Mouse (Mus musculus) liver, postnatal 0 days (tissue): ENCODE data around the gene Lgi1. TPM values are rescaled to one million over a fixed set of nuclear protein-coding genes. Genes with fewer than 3 reads are reported as not detected.
A peak's percentile ranks its signal among the peaks of the same experiment; 100 is the strongest.

Source experiments
- ATAC-seq: fragments of 200-750 bp; cut with Nextera tagmentation; 2 replicates; pipeline ENCODE4 v1.8.0; 2017; ENCODE audit warnings: mild to moderate bottlenecking, moderate library complexity
- DNase-seq: peaks from one replicate; pipeline ENCODE4 v3.0.0-alpha.2; 2016
- H3K27ac ChIP-seq: fragments of 300-500 bp; sonication (generic); 2 replicates; pipeline ENCODE4 v1.5.1; 2014; ENCODE audit warnings: antibody characterized with exemption, moderate library complexity, mild to moderate bottlenecking, low read depth
- H3K27me3 ChIP-seq: fragments of 300-500 bp; sonication (generic); 2 replicates; pipeline ENCODE4 v1.6.1; 2014; ENCODE audit warnings: low read length, control low read depth, mixed read lengths; ENCODE audit not compliant: insufficient read depth
- H3K36me3 ChIP-seq: fragments of 300-500 bp; sonication (generic); replicated peaks from 2 replicates; pipeline ENCODE4 v1.6.1; 2014; ENCODE audit warnings: mild to moderate bottlenecking, control low read depth, low read length, moderate library complexity, mixed read lengths; ENCODE audit not compliant: insufficient read depth
- H3K4me1 ChIP-seq: fragments of 300-500 bp; sonication (generic); 2 replicates; pipeline ENCODE4 v1.6.1; 2014; ENCODE audit warnings: antibody characterized with exemption, mild to moderate bottlenecking, control low read depth; ENCODE audit not compliant: insufficient read depth
- H3K4me2 ChIP-seq: fragments of 300-500 bp; sonication (generic); 2 replicates; pipeline ENCODE4 v1.6.1; 2014; ENCODE audit warnings: low read depth, mild to moderate bottlenecking, low read length, moderate library complexity, mixed read lengths
- H3K4me3 ChIP-seq: fragments of 300-500 bp; sonication (generic); 2 replicates; pipeline ENCODE4 v1.5.1; 2014; ENCODE audit warnings: low read depth, low read length
- H3K9ac ChIP-seq: fragments of 300-500 bp; sonication (generic); replicated peaks from 2 replicates; pipeline ENCODE4 v1.6.1; 2014; ENCODE audit warnings: mild to moderate bottlenecking, moderate library complexity
- H3K9me3 ChIP-seq: fragments of 300-500 bp; sonication (generic); 2 replicates; pipeline ENCODE4 v1.6.1; 2016; ENCODE audit warnings: mild to moderate bottlenecking, control low read depth, low read length, mixed read lengths
- CTCF ChIP-seq: sonication (generic); IDR thresholded peaks from 2 replicates; pipeline ENCODE4 v1.5.1; 2016; ENCODE audit warnings: antibody characterized with exemption, low read depth
- EP300 ChIP-seq: IDR thresholded peaks from 2 replicates; pipeline ENCODE4 v1.6.1; 2016; ENCODE audit warnings: antibody characterized with exemption, low read depth, mild to moderate bottlenecking
- WGBS: fragments of 180-500 bp; shearing (Covaris S2); extraction: QIAGEN DNeasy Blood & Tissue Kit; methylation state at CpG from one replicate; pipeline ENCODE4 v1.1.7; 2014; ENCODE audit not compliant: insufficient replicate concordance; 5-methylcytosine and 5-hydroxymethylcytosine counted together
- polyA plus RNA-seq: library from polyadenylated mRNA; unstranded; fragments of >200 nt; fragmentation: Nextera tagmentation; extraction: Ambion mirVana; gene quantifications from 2 replicates; pipeline ENCODE4 v1.2.1, GENCODE M21; 2015

Gene Lgi1
- polyA plus RNA-seq, 1 experiment from 2014 or later, result not detected

DNA sequence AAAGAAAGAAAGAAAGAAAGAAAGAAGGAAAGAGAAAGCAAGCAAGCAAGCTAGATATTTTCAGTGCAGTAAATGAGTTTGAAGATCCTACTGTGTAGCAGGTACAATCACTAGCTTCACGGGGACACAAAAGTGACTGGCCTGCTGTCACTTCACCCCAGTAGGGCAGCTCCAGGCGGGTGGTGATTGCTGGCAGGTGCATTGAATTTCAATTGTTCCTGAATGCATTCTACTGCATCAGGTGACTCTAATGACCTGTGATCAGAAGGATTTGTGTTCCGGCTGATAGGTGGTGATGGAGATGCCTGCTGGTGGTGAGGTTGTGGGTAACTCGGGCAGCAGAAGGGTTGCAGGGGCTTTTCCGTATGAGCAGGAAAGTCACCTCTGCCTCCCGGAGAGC is 6.7 kb downstream of the Lgi1 start:
- ATAC-seq, result no peak
- no peak for DNase-seq
- H3K4me1 ChIP-seq, result no peaks in the 10 kb centered on the region
- H3K36me3 ChIP-seq, result no peaks in the 10 kb centered on the region
- no peak for TF ChIP-seq CTCF
- TF ChIP-seq EP300, result no peak
- WGBS, result 26% methylated on average over 6 of the region's 6 CpGs
- H3K27me3 ChIP-seq, result 0 out of 2 replicates have a peak, but pooled peaks cover 3% of the 10 kb centered on the region
- no peaks in the 10 kb centered on the region for H3K9me3 ChIP-seq
- H3K27ac ChIP-seq, result no peak overlapping the region
- no peak overlapping the region for H3K4me2 ChIP-seq
- no peak overlapping the region for H3K9ac ChIP-seq
- H3K4me3 ChIP-seq, result no peak overlapping the region

DNA sequence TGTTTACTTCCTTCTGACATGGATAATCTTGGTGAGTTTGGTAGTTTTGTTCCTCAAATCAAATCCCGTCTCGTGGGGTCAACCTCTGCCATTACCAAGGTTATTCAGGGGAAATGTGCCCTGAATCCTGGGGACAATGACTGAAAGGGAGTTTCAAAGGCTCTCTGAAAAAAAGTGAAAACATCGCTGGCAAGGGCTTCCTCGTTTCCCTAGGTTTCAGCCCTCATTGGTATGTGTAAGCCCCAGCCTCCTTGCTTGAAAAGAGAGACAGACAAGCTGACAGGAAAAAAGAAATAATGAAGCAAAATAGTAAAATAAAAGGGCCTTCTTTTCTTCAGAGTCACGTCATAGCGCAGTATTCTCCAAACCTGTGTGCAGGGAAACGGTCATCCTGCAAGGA is 9.5 kb downstream of the Lgi1 start:
- no peaks in the 10 kb centered on the region for H3K36me3 ChIP-seq
- no peak overlapping the region for H3K9ac ChIP-seq
- ATAC-seq (no peak), DNase-seq (no peak)
- no peak overlapping the region for H3K27ac ChIP-seq
- 73% methylated on average over 7 of the region's 7 CpGs for WGBS
- no peaks in the 10 kb centered on the region for H3K27me3 ChIP-seq
- no peak overlapping the region for H3K4me2 ChIP-seq
- no peak overlapping the region for H3K4me3 ChIP-seq
- H3K4me1 ChIP-seq, result no peaks in the 10 kb centered on the region
- TF ChIP-seq CTCF, result no peak
- no peak for TF ChIP-seq EP300
- no peaks in the 10 kb centered on the region for H3K9me3 ChIP-seq

DNA sequence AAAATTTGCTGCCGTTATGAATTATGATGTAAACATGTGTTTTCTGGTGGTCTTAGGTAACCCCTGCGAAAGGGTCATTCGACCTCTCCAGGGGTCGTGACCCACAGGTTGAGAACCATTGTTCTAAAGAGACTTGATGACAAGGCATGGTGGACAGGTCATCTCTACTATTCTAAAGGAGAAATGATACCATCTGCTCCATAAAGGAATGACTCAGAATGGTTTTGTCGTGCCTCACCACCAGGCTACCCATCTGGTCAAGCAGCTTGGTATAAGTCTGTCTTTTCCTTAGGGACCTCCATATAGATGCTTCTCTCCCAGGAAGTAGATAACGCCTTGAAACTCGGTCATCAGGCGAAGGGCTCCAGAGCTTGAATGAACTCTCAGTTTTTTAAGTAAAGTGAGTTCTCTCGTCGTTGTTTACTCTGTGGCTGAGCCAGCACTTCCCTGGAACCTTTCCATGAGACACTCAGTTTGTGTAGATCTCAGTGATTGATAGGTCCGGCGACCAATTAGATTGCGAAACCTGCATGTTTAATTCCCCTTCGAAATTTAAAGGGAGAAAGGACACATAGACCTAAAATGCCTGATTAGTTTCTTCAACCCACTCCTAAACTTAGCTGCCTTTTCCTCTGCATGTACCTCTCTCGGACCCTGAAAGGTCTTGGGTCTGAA is 10.5 kb downstream of the Lgi1 start:
- Histone ChIP-seq H3K9ac (no peak overlapping the region), H3K9me3 (no peaks in the 10 kb centered on the region), H3K36me3 (no peaks in the 10 kb centered on the region), H3K27ac (no peak overlapping the region), H3K4me1 (no peaks in the 10 kb centered on the region), H3K4me2 (0 out of 2 replicates have a peak overlapping the region, but pooled peaks have one; percentile 0), H3K4me3 (no peak overlapping the region), H3K27me3 (no peaks in the 10 kb centered on the region)
- WGBS, result 68% methylated on average over 15 of the region's 15 CpGs
- no peak for TF ChIP-seq EP300
- no peak for TF ChIP-seq CTCF
- ATAC-seq (peak; percentile 45; the same call in 1 of the 2 replicates), DNase-seq (peak; percentile 51)

DNA sequence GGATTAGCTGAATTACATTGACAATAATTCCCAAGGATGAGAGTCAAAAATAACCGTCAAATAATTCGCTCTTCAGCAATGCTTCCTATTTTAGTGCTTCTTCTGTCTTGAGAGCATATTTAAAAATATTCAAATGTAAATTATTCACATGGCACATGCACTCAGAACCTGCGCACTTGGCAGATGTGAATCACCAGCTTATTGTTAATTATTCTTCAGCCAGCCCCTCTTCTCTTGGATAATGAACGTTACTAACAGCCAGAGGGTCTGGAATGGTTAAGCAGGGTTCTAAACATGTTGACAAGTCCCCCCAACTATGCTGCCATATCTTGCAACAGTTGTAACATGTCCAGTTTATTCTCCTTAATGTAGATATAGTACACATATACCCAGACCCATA is 11.9 kb downstream of the Lgi1 start:
- Histone ChIP-seq H3K9ac (no peak overlapping the region), H3K27me3 (no peaks in the 10 kb centered on the region), H3K4me2 (no peak overlapping the region), H3K36me3 (no peaks in the 10 kb centered on the region), H3K9me3 (no peaks in the 10 kb centered on the region), H3K4me1 (no peaks in the 10 kb centered on the region), H3K27ac (no peak overlapping the region), H3K4me3 (no peak overlapping the region)
- no peak for DNase-seq
- 76% methylated on average over 4 of the region's 4 CpGs for WGBS
- TF ChIP-seq EP300, result no peak
- no peak for TF ChIP-seq CTCF
- no peak for ATAC-seq

DNA sequence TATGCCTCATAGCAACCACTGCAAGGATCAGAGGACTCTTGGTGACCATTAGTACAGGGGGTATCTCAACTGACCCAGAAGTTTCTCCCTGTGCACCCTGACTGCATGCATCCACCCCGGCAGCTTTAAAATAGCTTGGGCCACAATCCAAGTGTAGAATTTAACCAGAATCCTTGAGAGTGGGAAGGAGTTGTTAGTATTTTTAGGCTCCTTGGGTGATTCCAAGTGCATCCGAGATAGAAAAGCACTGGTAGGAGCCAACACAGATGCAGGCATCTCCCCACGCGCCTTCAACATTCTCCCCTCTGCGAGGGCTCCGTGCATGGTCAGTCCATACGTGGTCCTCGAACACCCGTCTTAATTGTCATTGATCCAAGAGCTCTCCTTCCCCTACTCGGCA is 15.9 kb downstream of the Lgi1 start:
- DNase-seq (no peak), ATAC-seq (no peak)
- no peaks in the 10 kb centered on the region for H3K9me3 ChIP-seq
- TF ChIP-seq EP300 (no peak), CTCF (no peak)
- H3K27me3 ChIP-seq, result no peaks in the 10 kb centered on the region
- no peaks in the 10 kb centered on the region for H3K4me1 ChIP-seq
- no peak overlapping the region for H3K9ac ChIP-seq
- no peaks in the 10 kb centered on the region for H3K36me3 ChIP-seq
- no peak overlapping the region for H3K4me3 ChIP-seq
- H3K4me2 ChIP-seq, result no peak overlapping the region
- WGBS, result 91% methylated on average over 10 of the region's 10 CpGs
- no peak overlapping the region for H3K27ac ChIP-seq

DNA sequence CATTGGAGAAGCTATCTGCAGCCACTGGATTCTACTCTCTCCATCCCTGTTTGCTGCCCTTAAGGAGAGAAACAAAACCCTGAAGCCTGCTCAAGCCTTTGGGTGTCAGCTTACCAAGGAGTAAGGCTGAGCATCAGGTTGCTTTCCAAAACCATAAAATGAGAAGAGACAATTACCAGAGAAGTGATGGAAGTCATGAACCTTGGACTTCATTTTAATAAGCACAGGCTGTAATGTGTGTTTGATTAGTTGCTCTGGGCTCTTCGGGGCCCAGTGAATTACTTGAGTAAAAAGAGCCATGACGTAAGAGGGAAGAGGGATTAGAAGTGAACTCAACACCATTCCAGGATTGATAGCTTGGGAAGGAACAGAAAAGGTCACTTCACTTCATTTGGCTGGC is 18.1 kb downstream of the Lgi1 start:
- WGBS, result 71% methylated on average over 2 of the region's 2 CpGs
- H3K27ac ChIP-seq, result no peak overlapping the region

DNA sequence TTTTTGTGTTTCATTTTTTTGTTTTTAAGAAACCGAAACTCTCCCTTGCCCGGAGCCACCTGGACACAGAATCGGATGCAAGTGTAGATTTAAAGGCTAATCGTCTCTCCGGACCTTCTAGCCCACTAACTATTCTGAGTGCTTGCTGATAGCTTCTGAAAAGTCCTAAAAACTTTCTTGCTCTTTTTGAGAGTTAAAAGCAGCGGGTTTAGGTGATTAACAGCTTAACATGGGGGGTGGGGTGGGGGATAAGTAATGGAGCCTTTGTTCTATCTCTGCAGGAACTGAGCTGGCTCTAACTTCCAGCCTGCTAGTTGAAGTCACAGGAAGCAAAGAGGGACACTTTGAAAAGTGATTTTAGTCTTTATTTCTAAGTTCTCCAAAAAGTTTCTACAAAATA is 24.2 kb downstream of the Lgi1 start:
- Histone ChIP-seq H3K4me3 (no peak overlapping the region), H3K9me3 (no peaks in the 10 kb centered on the region), H3K9ac (no peak overlapping the region), H3K27me3 (no peaks in the 10 kb centered on the region), H3K4me2 (no peak overlapping the region), H3K36me3 (no peaks in the 10 kb centered on the region), H3K27ac (no peak overlapping the region), H3K4me1 (no peaks in the 10 kb centered on the region)
- DNase-seq (no peak), ATAC-seq (no peak)
- WGBS, result 72% methylated on average over 6 of the region's 6 CpGs
- TF ChIP-seq EP300 (no peak), CTCF (no peak)

More for the DNA sequence above, 18.1 kb downstream of the Lgi1 start:
- Histone ChIP-seq H3K9ac (no peak overlapping the region), H3K36me3 (no peaks in the 10 kb centered on the region), H3K4me1 (no peaks in the 10 kb centered on the region), H3K27me3 (no peaks in the 10 kb centered on the region), H3K4me2 (no peak overlapping the region), H3K4me3 (no peak overlapping the region), H3K9me3 (no peaks in the 10 kb centered on the region)
- no peak for TF ChIP-seq CTCF
- TF ChIP-seq EP300, result no peak
- ATAC-seq, result no peak
- no peak for DNase-seq
